Mouse (Mus musculus) liver, embryonic 14.5 days (tissue): ENCODE data around the gene Fmnl3.

ENCODE experiments used
- CTCF ChIP-seq: IDR thresholded peaks from 2 replicates; pipeline ENCODE4 v1.5.1; 2016; ENCODE audit warnings: antibody characterized with exemption, low read depth, control low read depth
- EP300 ChIP-seq: IDR thresholded peaks from 2 replicates; pipeline ENCODE4 v1.6.1; 2016; ENCODE audit warnings: antibody characterized with exemption, low read depth

GRCm38 (mm10) chr15:99391975-99392374 lies 21.7 kb upstream of the Fmnl3 start:
- no peak for TF ChIP-seq EP300
- TF ChIP-seq CTCF: no peak
